Mouse (Mus musculus): Measurements from ENCODE around the gene Vmn1r212. TPM values are rescaled to one million over a fixed set of nuclear protein-coding genes. Genes with fewer than 3 reads are reported as not detected.

Vmn1r212 gene
- not detected in 2 replicates for polyA plus RNA-seq (2012)

DNA sequence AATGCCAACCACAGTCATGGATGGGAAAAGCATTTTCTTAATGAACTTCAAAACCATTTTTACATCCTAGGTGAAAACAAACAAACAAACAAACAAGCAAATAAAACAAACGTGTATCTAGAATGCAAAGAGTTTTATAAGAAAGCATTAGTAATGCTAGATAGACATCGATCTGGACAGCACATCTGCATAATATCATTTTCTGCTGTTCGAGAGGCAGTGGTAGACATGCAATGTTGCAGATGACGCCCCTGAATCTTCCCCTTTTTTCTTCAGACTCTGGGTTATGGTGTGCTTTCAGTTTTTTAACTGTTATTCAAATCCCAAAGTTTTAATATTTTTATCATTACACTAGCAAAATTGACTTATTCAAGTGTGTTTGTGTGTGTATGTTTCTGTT, at the start of gene Vmn1r212:
TSS of gene Vmn1r212 (minus strand) at position 101 of the 400 bp plus-strand sequence.
- no peak for TF ChIP-seq GATA1 (IDR thresholded peaks at IDR 0.05; ENCODE audit: low read length)

DNA sequence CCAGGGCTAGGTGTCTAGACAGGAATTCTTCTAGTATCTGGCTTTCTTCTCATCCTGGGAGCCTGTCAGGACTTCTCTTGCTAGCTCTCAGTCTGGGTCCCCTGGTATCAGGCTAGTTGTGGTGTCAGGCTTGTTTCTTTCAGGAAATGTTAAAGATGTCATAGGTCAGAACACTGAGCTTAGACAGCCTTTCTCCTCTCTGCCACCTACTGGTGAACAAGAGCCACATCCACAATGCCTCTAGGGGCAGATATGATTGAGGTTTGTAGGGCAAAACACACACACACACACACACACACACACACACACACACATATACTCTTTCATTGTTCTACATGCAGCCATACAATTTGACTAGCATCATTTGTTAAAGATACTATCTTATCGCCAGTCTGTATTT, 4.7 kb downstream of the Vmn1r212 start:
- TF ChIP-seq GATA1 (IDR thresholded peaks at IDR 0.05; ENCODE audit: low read length) = no peak

DNA sequence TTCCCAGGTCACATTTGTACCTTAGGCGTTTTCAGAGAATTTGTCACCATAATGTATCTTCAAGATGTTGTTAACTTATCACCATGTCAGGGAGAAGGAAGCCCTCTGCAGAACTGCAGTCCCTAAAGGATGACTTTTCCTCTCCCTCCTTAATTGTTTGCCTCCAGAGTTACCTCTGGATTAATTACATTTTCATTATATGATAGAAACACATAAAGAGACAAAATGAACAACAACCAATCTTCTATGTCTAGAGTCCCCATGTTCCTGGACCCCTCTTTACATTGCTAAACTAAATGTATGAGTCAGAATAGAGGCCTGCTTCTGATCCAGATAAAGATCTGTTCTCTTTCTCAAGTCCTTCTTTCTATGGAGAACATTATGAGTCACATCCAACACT, 26.5 kb downstream of the Vmn1r212 start, which contains the start of gene Vmn1r211:
TSS of gene Vmn1r211 (minus strand) at position 101 of the 400 bp plus-strand sequence.
- no peak for TF ChIP-seq GATA1 (IDR thresholded peaks at IDR 0.05; ENCODE audit: low read length)

DNA sequence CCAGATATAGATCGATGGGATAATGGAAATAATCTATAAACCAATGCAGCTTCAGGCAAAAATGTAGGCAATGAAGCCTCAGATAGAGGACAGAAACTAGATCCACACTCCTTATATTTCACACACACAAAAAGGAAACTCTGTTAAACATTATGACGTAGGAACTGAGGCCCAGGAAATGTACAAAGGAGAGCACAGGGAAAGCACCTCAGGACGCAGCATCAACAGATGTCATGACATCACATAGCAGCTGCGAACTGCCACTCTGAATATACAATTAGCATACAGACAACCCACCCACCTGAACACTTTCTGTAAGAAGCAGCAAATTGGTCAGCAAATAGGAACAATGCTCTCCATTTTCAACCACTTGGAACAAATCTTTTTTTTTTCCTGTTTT, 29.2 kb downstream of the Vmn1r212 start:
- TF ChIP-seq GATA1 (IDR thresholded peaks at IDR 0.05; ENCODE audit: low read length) = no peak

DNA sequence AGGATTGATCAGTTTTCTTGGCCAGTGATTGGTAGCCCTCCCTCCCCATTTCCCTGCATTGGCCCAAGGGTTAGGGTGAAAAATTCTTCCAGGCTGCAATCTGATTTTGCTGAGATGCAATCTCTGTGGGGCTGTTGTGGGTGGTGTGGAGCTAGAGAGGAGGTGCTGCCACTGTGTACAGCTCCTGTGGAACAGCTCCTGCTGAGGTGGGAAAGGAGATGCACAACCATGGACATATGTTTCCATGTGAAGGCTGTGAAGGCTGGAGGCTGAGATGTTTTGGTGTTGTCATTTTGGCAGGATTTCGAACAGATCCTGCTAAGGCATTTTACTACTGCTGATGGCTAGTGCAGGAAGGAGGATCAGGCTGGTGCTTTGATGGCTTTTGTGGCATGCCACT, 37.2 kb downstream of the Vmn1r212 start:
- no peak for TF ChIP-seq GATA1 (IDR thresholded peaks at IDR 0.05; ENCODE audit: low read length)

Other genes with a start within 250 kb of the Vmn1r212 start
- gene Vmn1r207-ps, start 154.6 kb downstream of the Vmn1r212 start, polyA plus RNA-seq (2012) = not detected in 2 replicates
- not detected in 2 replicates for gene Vmn1r208, start 106.8 kb downstream of the Vmn1r212 start, polyA plus RNA-seq (2012)
- gene Vmn1r209, start 74.5 kb downstream of the Vmn1r212 start, polyA plus RNA-seq (2012) = not detected in 2 replicates
- gene Vmn1r210, start 52.9 kb downstream of the Vmn1r212 start, polyA plus RNA-seq (2012) = not detected in 2 replicates
- gene Vmn1r211, start 26.6 kb downstream of the Vmn1r212 start, polyA plus RNA-seq (2012) = not detected in 2 replicates
- not detected in 2 replicates for gene Vmn1r213, start 123.5 kb upstream of the Vmn1r212 start, polyA plus RNA-seq (2012)
- not detected in 2 replicates for gene Vmn1r214, start 146.2 kb upstream of the Vmn1r212 start, polyA plus RNA-seq (2012)
- not detected in 2 replicates for gene Vmn1r215, start 183.8 kb upstream of the Vmn1r212 start, polyA plus RNA-seq (2012)
- not detected in 2 replicates for gene Vmn1r217, start 234.0 kb upstream of the Vmn1r212 start, polyA plus RNA-seq (2012)
- gene Vmn1r218, start 248.9 kb upstream of the Vmn1r212 start, polyA plus RNA-seq (2012) = not detected in 2 replicates